Mouse (Mus musculus): ENCODE data around the gene Rabepk.

GRCm38 (mm10) chr2:34804815-34805214, 5.1 kb upstream of the Rabepk start:
- TF ChIP-seq POLR2A (IDR thresholded peaks at IDR 0.05; ENCODE audit: borderline replicate concordance, insufficient read depth, low read length) (no peak), CTCF (IDR thresholded peaks at IDR 0.05; ENCODE audit: borderline replicate concordance, insufficient read depth, low read depth, low read length) (no peak)
